ENCODE assay signal across 21 mouse cellular contexts in the genomic region with DNA sequence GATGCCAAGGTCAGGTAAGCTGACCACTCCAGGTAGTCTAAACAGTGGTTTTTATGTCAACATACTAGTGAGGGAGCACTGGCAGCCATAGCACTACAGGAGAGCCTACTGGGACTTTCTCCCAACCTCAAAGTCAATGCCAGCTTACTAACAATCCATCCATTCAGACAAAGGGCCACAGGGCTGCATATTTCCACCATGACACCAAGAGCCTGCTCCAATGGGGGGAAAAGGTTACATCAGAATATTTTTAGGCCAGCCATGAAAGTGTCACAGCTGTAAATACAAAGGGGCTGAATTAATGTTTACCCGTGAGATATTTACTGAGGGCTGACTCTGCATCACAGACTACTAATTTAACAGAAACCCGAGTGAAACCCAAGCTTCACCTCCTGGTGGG.
DNase-seq lines count a peak whose midpoint lies in the region; ATAC-seq and TF ChIP-seq lines count a peak whose summit lies in the region.
"Had no signal": no experiment of that assay in that cellular context is flagged by ENCODE, and none has a peak within 500 bp of the region (broad histone marks: within the 10 kb centered on the region; RNA-seq: fewer than 3 reads in every experiment).

No protein-coding gene starts in this region.

- no peak for DNase-seq in kidney, adult 9 months
- DNase-seq in 3T3-L1 (ENCODE audit: low read depth, low spot score) = peak; percentile 69
- peak; percentile 75 for DNase-seq in NIH3T3 (ENCODE audit: low read depth)
- DNase-seq in fibroblast of lung, adult 2 months (ENCODE audit: low read depth) = peak; percentile 92
- no peak for DNase-seq in MN1 (ENCODE audit: low spot score)
- no peak for DNase-seq in layer of hippocampus, adult 2 months (ENCODE audit: low spot score in 2 of 2)
- DNase-seq: adrenal gland, postnatal 25 days; cerebellum, adult 11 months; cerebellum, adult 8-10 months; cerebellum, postnatal 14 days; embryo, embryonic 11 days; gastrocnemius, postnatal 36 days; heart, adult 18-20 months; heart, postnatal 10 days; kidney, adult 18-20 months had no signal

- 48% methylated on average over 2 of the region's 2 CpGs for WGBS in kidney, embryonic 15.5 days

- H3K27ac ChIP-seq in kidney, embryonic 15.5 days = 0 out of 2 replicates have a peak overlapping the region, but pooled peaks have one; percentile 27
- H3K27ac ChIP-seq in layer of hippocampus, adult 2 months = no peak overlapping the region
- H3K27ac ChIP-seq: embryonic facial prominence, embryonic 12.5 days; heart, embryonic 10.5 days; hindbrain, embryonic 13.5 days; hindbrain, postnatal 0 days had no signal

- H3K36me3 ChIP-seq in kidney, embryonic 15.5 days = no peaks in the 10 kb centered on the region
- H3K36me3 ChIP-seq: embryonic facial prominence, embryonic 12.5 days; heart, embryonic 10.5 days; hindbrain, embryonic 13.5 days had no signal

- 0 out of 2 replicates have a peak, but pooled peaks cover 2% of the 10 kb centered on the region for H3K4me1 ChIP-seq in kidney, embryonic 15.5 days
- H3K4me1 ChIP-seq: embryonic facial prominence, embryonic 12.5 days; heart, embryonic 10.5 days; hindbrain, embryonic 13.5 days had no signal

- ATAC-seq in kidney, embryonic 15.5 days (replicated peaks; ENCODE audit: low FRiP score) = no peak
- ATAC-seq: forebrain, embryonic 14.5 days; hindbrain, postnatal 0 days had no signal

- no peak overlapping the region for H3K4me2 ChIP-seq in kidney, embryonic 15.5 days
- H3K4me2 ChIP-seq: embryonic facial prominence, embryonic 12.5 days; hindbrain, embryonic 13.5 days had no signal

- H3K9ac ChIP-seq in kidney, embryonic 15.5 days = no peak overlapping the region
- H3K9ac ChIP-seq: embryonic facial prominence, embryonic 12.5 days; hindbrain, embryonic 13.5 days had no signal

- H3K4me3 ChIP-seq in kidney, embryonic 15.5 days (replicated peaks) = no peak overlapping the region
- no peak overlapping the region for H3K4me3 ChIP-seq in layer of hippocampus, adult 2 months
- H3K4me3 ChIP-seq: embryonic facial prominence, embryonic 12.5 days; heart, embryonic 10.5 days; hindbrain, embryonic 13.5 days had no signal

- no peak for TF ChIP-seq CTCF in layer of hippocampus, adult 2 months (conservative IDR thresholded peaks at IDR 0.05)

- no peaks in the 10 kb centered on the region for H3K9me3 ChIP-seq in kidney, embryonic 15.5 days (replicated peaks)
- H3K9me3 ChIP-seq: embryonic facial prominence, embryonic 12.5 days; heart, embryonic 10.5 days; hindbrain, embryonic 13.5 days had no signal

- H3K27me3 ChIP-seq in kidney, embryonic 15.5 days = no peaks in the 10 kb centered on the region
- H3K27me3 ChIP-seq: embryonic facial prominence, embryonic 12.5 days; hindbrain, embryonic 13.5 days had no signal

Comparison
In these comparisons a context has a peak if more than half of its experiments do, and no peak if none do; other contexts are left out.
1. DNase-seq: peak in 3T3-L1 (single experiment), NIH3T3 (single experiment) and fibroblast of lung, adult 2 months (single experiment); none in kidney, adult 9 months (single experiment), MN1 (single experiment) and layer of hippocampus, adult 2 months (0 of 2).